Mouse (Mus musculus) myocyte (in vitro differentiated cells): Measurements from ENCODE around the gene Map2k5. TPM values are rescaled to one million over a fixed set of nuclear protein-coding genes. Genes with fewer than 3 reads are reported as not detected.

Source experiments
- H3K27me3 ChIP-seq: one replicate; pipeline ENCODE4 v1.6.1; 2011; ENCODE audit not compliant: control insufficient read depth, insufficient read depth, insufficient read length
- H3K36me3 ChIP-seq: one replicate; pipeline ENCODE4 v1.6.1; 2011; ENCODE audit not compliant: control insufficient read depth, insufficient read depth
- H3K4me2 ChIP-seq: one replicate; pipeline ENCODE4 v1.6.1; 2011; ENCODE audit warnings: low read depth, control low read depth
- H3K4me3 ChIP-seq: one replicate; pipeline ENCODE4 v1.5.1; 2011; ENCODE audit warnings: mild to moderate bottlenecking, control low read depth, moderate library complexity
- H3K79me2 ChIP-seq: one replicate; pipeline ENCODE4 v1.6.1; 2011; ENCODE audit not compliant: control insufficient read depth, insufficient read depth
- H3ac ChIP-seq: one replicate; pipeline ENCODE4 v1.6.1; 2011; ENCODE audit not compliant: control insufficient read depth, insufficient read length
- CEBPB ChIP-seq: IDR thresholded peaks from 2 replicates; pipeline ENCODE4 v1.6.1; 2011; ENCODE audit warnings: mild to moderate bottlenecking, moderate library complexity; ENCODE audit not compliant: poor library complexity, insufficient read depth, severe bottlenecking
- E2F4 ChIP-seq: IDR thresholded peaks from one replicate; pipeline ENCODE4 v1.6.1; 2011; ENCODE audit warnings: mild to moderate bottlenecking, control low read depth, moderate library complexity; ENCODE audit not compliant: insufficient read depth
- MAX ChIP-seq: IDR thresholded peaks from one replicate; pipeline ENCODE4 v1.6.1; 2011; ENCODE audit warnings: low read depth, mild to moderate bottlenecking, control low read depth
- MYOD1 ChIP-seq, 3 experiments: IDR thresholded peaks; one replicate each; pipeline ENCODE4 v1.6.1; 2011; ENCODE audit warnings: control low read depth in 2 of 3, low read depth in 2 of 3, mild to moderate bottlenecking in 2 of 3, moderate library complexity in 1 of 3; ENCODE audit not compliant: insufficient read length in 2 of 3, control insufficient read depth in 1 of 3
- MYOG ChIP-seq, 3 experiments: IDR thresholded peaks; one replicate each; pipeline ENCODE4 v1.6.1; 2011; ENCODE audit warnings: control low read depth in 2 of 3, low read depth in 2 of 3, mild to moderate bottlenecking in 2 of 3; ENCODE audit not compliant: insufficient read length in 2 of 3, control insufficient read depth in 1 of 3, insufficient read depth in 1 of 3
- POLR2A ChIP-seq: IDR thresholded peaks from one replicate; pipeline ENCODE4 v1.6.1; 2011; ENCODE audit warnings: low read depth, mild to moderate bottlenecking, control low read depth, moderate library complexity; ENCODE audit not compliant: insufficient read length
- POLR2AphosphoS2 ChIP-seq: IDR thresholded peaks from one replicate; pipeline ENCODE4 v1.6.1; 2011; ENCODE audit warnings: low read depth, control low read depth; ENCODE audit not compliant: insufficient read length
- REST ChIP-seq: IDR thresholded peaks from one replicate; pipeline ENCODE4 v1.6.1; 2011; ENCODE audit warnings: mild to moderate bottlenecking, control low read depth, moderate library complexity; ENCODE audit not compliant: insufficient read depth, insufficient read length
- SRF ChIP-seq: IDR thresholded peaks from one replicate; pipeline ENCODE4 v1.6.1; 2011; ENCODE audit warnings: low read depth; ENCODE audit not compliant: control insufficient read depth, insufficient read length
- TCF12 ChIP-seq: IDR thresholded peaks from one replicate; pipeline ENCODE4 v1.6.1; 2011; ENCODE audit warnings: mild to moderate bottlenecking, control low read depth; ENCODE audit not compliant: poor library complexity, insufficient read depth, severe bottlenecking
- TCF3 ChIP-seq: IDR thresholded peaks from one replicate; pipeline ENCODE4 v1.6.1; 2011; ENCODE audit warnings: low read depth, control low read depth; ENCODE audit not compliant: insufficient read length
- USF1 ChIP-seq: IDR thresholded peaks from one replicate; pipeline ENCODE4 v1.6.1; 2011; ENCODE audit warnings: low read depth, mild to moderate bottlenecking, control low read depth, moderate library complexity
- polyA plus RNA-seq: library from polyadenylated mRNA; unstranded; fragments of >200 nt; fragmentation: generic; extraction: Trizol; gene quantifications from one replicate; pipeline ENCODE4 v1.2.1, GENCODE M21; 2012; ENCODE audit warnings: missing spikeins

Map2k5 gene
- polyA plus RNA-seq, 1 experiment: 17.7 TPM

DNA sequence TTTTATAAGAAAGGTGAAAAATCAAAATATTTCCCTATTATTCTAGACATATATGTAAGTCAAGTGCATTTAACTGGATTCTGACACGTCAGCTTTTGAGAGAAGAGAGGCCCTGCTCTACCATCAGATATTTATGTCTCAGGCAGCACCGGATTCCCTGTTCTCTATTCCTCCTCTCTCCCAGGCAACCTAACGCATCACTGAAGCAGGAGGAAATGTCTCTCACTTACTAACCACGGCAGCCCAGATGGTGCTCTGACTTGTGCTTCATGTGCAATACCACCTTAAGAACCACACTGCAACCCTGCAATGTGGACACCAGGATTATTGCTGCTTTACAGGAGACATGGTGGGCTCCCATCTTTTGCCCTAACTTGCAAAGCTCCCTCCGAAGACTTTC, 18.7 kb downstream of the Map2k5 start:
- Histone ChIP-seq H3K4me2 (no peak overlapping the region), H3K36me3 (no peaks in the 10 kb centered on the region), H3K4me3 (no peak overlapping the region), H3ac (no peak overlapping the region), H3K79me2 (no peaks in the 10 kb centered on the region), H3K27me3 (no peaks in the 10 kb centered on the region)
- TF ChIP-seq E2F4 (no peak), POLR2A (no peak), USF1 (no peak), MAX (no peak), TCF12 (no peak), MYOD1 (IDR thresholded peaks at IDR 0.05; ENCODE audit: control insufficient read depth in 1 of 3, insufficient read length in 2 of 3, low read depth in 2 of 3) (no peak), TCF3 (no peak), MYOG (IDR thresholded peaks at IDR 0.05; ENCODE audit: control insufficient read depth in 1 of 3, insufficient read depth in 1 of 3, insufficient read length in 2 of 3, low read depth in 2 of 3) (no peak), REST (no peak), CEBPB (no peak), SRF (no peak)

DNA sequence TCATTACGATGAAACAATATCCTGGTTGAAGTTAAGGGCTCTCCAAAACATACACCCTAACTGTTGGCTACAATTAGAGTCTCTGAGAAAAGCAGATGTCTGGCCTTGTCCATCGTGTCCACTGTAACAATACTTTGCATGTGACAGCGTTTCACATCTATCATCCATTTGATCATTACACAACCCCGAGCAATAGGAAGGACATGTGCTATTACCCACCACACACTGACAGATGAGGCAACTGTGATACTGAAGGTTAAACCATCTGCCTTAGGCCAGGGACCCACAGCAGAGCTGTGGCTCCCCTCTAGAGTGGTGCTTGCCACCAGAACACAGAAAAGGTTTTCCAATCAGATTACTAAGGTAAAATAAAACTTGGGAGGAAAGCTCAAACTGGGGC, 21.0 kb downstream of the Map2k5 start:
- Histone ChIP-seq H3ac (no peak overlapping the region), H3K27me3 (no peaks in the 10 kb centered on the region)
- TF ChIP-seq POLR2AphosphoS2 (no peak), E2F4 (no peak), MAX (no peak), SRF (no peak), TCF3 (no peak), REST (no peak), MYOG (IDR thresholded peaks at IDR 0.05; ENCODE audit: control insufficient read depth in 1 of 3, insufficient read depth in 1 of 3, insufficient read length in 2 of 3, low read depth in 2 of 3) (no peak)

DNA sequence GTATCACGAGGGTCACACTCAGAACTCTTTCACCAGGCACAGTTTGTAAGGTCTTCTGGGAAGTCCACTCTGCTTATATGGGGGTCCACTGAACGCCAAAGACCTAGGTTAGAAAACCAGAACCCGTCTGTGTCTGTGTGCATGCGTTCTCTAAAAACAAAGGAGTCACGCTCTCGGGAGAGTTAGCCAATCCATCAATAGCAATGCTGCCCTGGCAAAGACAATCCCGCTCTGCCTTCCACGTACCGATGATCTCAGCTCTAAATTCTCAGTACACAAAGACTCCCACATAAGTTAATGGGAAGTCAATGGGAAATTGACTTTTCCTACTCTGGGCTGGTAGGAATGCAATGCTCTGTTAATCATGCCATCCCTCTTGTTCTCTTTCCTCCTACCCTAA, 21.4 kb downstream of the Map2k5 start:
- Histone ChIP-seq H3K36me3 (no peaks in the 10 kb centered on the region), H3K79me2 (no peaks in the 10 kb centered on the region), H3K4me2 (no peak overlapping the region), H3ac (no peak overlapping the region), H3K4me3 (no peak overlapping the region), H3K27me3 (no peaks in the 10 kb centered on the region)
- TF ChIP-seq POLR2AphosphoS2 (no peak), MYOD1 (IDR thresholded peaks at IDR 0.05; ENCODE audit: control insufficient read depth in 1 of 3, insufficient read length in 2 of 3, low read depth in 2 of 3) (no peak), E2F4 (no peak), TCF3 (no peak), SRF (no peak)

More for the DNA sequence above, 21.0 kb downstream of the Map2k5 start:
- H3K4me2 ChIP-seq: no peak overlapping the region
- H3K4me3 ChIP-seq: no peak overlapping the region
- H3K79me2 ChIP-seq: no peaks in the 10 kb centered on the region
- no peaks in the 10 kb centered on the region for H3K36me3 ChIP-seq

DNA sequence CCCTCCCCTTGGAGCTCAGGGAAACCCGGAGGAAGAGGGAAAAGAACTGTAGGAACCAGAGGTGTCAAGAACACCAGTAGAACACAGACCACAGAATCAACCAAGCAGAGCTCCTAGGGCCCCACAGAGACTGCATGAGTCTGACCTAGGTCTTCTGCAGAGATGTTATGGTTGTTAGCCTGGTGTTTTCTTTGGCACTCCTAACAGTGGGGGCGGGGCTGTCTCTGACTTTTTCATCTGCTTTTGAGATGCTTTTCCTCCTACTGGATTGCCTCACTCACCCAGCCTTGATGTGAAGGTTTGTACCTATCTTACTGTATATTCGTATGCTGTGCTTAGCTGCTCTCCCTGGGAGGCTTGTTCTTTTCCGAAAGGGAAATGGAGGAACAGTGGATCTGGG, 23.5 kb downstream of the Map2k5 start:
- Histone ChIP-seq H3K4me3 (no peak overlapping the region), H3K4me2 (no peak overlapping the region), H3K79me2 (no peaks in the 10 kb centered on the region), H3ac (no peak overlapping the region), H3K27me3 (no peaks in the 10 kb centered on the region), H3K36me3 (no peaks in the 10 kb centered on the region)
- TF ChIP-seq USF1: no peak
- TF ChIP-seq TCF12: no peak
- TF ChIP-seq MYOD1 (IDR thresholded peaks at IDR 0.05; ENCODE audit: control insufficient read depth in 1 of 3, insufficient read length in 2 of 3, low read depth in 2 of 3): no peak
- TF ChIP-seq MYOG (IDR thresholded peaks at IDR 0.05; ENCODE audit: control insufficient read depth in 1 of 3, insufficient read depth in 1 of 3, insufficient read length in 2 of 3, low read depth in 2 of 3): no peak
- no peak for TF ChIP-seq POLR2AphosphoS2
- TF ChIP-seq REST: no peak
- no peak for TF ChIP-seq MAX
- no peak for TF ChIP-seq CEBPB
- TF ChIP-seq E2F4: no peak
- TF ChIP-seq POLR2A: no peak
- TF ChIP-seq SRF: no peak
- TF ChIP-seq TCF3: no peak

DNA sequence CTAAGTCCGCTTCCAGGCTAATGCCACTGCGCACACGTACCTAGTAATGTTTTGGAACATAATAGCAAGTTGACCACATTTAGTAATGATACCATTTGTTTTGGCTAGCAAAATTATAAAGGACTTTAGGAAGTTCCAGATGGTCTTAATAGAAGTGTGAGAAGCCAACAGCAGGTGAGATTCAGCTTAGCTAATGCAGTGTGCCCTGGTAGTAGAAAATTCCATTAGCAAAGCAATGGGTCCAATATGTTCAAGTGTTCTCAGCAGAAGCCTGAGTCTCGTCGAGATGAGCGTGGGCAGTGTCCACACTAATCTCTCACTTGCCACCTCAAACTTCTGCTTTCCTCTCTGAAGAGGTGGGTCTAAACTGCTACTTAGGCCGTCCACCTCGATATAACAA, 27.7 kb downstream of the Map2k5 start:
- Histone ChIP-seq H3K4me3 (no peak overlapping the region), H3K36me3 (no peaks in the 10 kb centered on the region), H3ac (no peak overlapping the region), H3K4me2 (no peak overlapping the region), H3K79me2 (no peaks in the 10 kb centered on the region), H3K27me3 (no peaks in the 10 kb centered on the region)
- TF ChIP-seq POLR2A (no peak), MYOG (IDR thresholded peaks at IDR 0.05; ENCODE audit: control insufficient read depth in 1 of 3, insufficient read depth in 1 of 3, insufficient read length in 2 of 3, low read depth in 2 of 3) (no peak), CEBPB (no peak), USF1 (no peak), TCF3 (no peak), POLR2AphosphoS2 (no peak), E2F4 (no peak), MYOD1 (IDR thresholded peaks at IDR 0.05; ENCODE audit: control insufficient read depth in 1 of 3, insufficient read length in 2 of 3, low read depth in 2 of 3) (no peak), TCF12 (no peak), REST (no peak)
